Mouse (Mus musculus): ENCODE measurements around the gene Grin3a.

- TF ChIP-seq CTCF (IDR thresholded peaks at IDR 0.05; ENCODE audit: low read depth) (no peak), EP300 (IDR thresholded peaks at IDR 0.05; ENCODE audit: low read depth) (no peak)
Observed at GRCm38 (mm10) chr4:49813852-49814251, 31.7 kb downstream of the Grin3a start.

Measured in heart, postnatal 0 days (tissue).